Mouse (Mus musculus) layer of hippocampus, adult 9-10 months (tissue): ENCODE results near the gene Efcab11.

Experiments used
- DNase-seq: peaks from one replicate; pipeline ENCODE4 v3.0.0; 2022; ENCODE audit warnings: low spot score

The Efcab11 gene

DNA sequence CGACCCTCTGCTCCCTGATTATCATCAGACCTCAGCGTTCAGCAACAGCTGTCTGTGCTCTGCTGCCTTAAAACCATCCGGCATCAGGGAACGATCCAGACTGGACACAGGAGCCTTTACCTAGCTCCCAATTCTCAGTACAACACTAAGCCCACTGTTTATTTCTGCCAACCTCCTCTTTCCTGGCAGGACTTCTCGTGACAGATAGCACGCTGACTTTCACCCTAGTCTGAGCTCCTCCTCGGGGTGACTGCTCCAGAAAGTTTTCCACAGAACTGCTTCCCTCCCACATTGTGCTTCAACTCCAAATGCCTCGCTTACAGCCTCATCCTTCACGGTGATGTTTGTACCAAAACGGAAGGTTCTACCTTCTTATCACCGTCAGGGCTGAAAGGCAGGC is 131.3 kb downstream of the Efcab11 start:
- DNase-seq, result no peak

DNA sequence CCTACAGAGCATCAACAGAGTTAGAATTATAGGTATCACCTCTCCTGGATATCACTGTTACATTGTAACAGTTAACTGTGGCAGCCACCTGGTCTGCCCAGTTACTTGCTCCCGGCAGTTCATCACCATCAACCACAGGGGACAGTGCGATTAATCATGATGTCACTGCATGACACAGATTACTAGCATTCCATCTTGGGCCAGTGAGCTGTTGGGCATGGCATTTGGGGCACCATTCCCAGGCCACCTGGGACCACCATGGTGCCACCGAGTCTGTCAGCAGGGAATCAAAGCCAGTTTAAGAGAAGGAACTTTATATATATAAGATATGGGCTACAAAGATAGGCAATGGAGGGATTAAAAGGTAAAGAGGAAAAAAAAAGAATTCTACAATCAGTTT is 134.8 kb downstream of the Efcab11 start:
- no peak for DNase-seq

DNA sequence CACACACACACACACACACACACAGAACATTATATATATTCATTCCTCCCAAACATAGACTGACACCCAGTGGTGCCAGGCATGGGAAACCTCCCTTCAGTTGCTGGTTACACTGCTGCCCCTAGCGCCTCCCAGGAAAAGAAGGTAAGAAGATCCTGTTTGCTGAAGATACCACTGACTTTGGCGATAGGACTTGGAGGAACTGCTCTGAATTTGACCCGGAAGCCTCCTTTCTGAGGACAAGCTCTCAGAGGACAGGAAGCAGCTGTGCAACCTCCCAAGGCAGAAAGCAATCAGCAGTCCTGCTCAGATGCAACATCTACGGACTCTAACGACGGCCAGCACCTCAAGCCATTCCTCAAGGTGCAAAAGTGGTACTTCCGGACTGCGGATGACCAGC is 142.6 kb downstream of the Efcab11 start:
- no peak for DNase-seq

GRCm38 (mm10) chr12:99739211-99739610 is 145.0 kb downstream of the Efcab11 start:
- no peak for DNase-seq

- no peak for DNase-seq
Observed at GRCm38 (mm10) chr12:99738256-99738655, 146.0 kb downstream of the Efcab11 start.

- no peak for DNase-seq
Observed at GRCm38 (mm10) chr12:99736971-99737370, 147.3 kb downstream of the Efcab11 start.

DNA sequence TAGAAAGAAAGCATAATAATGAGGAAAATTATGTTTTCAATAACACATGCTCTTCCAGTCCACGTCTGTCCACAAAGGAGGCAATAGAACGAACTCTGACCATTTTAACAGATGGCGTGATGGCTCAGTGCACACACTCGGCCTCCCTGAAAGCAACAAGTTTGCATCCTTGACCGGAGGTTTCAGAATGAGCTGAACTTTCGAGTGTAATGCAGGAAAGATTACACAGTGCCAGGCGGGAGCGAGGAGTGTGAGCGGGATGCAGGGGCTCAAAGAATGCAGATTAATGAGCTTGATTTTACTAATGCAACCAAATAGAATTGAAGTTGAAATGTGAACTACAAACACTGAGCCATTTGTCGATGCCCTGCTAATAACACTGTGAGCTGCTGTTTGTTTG is 149.1 kb downstream of the Efcab11 start:
- no peak for DNase-seq

- no peak for DNase-seq
Observed at GRCm38 (mm10) chr12:99724206-99724605, 160.0 kb downstream of the Efcab11 start.

DNA sequence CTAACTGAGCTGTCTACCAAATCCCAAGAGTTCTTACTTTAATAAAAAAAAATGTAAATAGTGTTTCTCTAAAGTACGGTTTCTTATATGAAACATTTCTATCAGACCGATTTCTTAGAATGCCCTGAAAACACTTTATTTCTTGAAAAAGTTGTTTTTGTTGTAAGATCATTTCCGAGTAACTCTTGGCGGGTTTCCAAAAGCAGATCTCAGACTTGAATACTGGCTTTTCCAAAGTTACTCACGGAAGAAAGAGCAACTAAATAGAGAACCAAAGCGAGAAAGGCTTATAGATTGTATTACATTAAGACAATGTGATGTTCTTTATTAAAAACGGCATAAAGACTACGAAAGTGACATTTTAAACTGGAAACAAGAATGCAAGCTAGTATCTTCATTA is 160.4 kb downstream of the Efcab11 start:
- no peak for DNase-seq

GRCm38 (mm10) chr12:99721318-99721717 is 162.9 kb downstream of the Efcab11 start:
- DNase-seq, result no peak

- DNase-seq, result no peak
Observed at GRCm38 (mm10) chr12:99719777-99720176, 164.5 kb downstream of the Efcab11 start.

GRCm38 (mm10) chr12:99718161-99718560 is 166.1 kb downstream of the Efcab11 start:
- no peak for DNase-seq

DNA sequence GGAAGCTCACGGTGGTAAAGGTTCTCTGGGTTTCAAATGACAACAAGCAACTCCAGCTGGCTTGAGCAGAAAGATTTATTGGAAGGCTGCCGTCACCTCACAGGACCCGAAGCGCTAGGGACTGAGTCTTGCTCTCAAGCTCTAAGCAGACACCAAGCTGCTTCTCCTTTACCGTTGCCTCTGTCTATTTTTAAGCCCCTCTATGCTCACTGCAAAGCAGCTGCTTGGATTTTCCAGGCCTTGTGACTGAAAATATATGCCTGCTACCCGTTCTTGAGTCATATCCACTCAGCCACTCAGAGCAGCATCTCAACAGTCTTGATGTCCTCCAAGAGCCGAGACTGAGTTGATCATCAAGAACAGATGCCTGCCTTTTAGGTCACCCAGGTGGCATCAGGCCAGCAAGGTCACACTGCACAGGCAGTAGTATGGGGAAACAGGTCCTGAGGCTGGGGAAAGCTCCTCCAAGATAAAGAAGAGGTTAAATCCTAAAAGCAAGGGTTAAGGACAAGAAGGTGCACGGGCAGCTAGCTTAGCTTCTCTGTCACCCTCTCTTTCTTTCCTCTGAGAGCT is 168.1 kb downstream of the Efcab11 start:
- no peak for DNase-seq

DNA sequence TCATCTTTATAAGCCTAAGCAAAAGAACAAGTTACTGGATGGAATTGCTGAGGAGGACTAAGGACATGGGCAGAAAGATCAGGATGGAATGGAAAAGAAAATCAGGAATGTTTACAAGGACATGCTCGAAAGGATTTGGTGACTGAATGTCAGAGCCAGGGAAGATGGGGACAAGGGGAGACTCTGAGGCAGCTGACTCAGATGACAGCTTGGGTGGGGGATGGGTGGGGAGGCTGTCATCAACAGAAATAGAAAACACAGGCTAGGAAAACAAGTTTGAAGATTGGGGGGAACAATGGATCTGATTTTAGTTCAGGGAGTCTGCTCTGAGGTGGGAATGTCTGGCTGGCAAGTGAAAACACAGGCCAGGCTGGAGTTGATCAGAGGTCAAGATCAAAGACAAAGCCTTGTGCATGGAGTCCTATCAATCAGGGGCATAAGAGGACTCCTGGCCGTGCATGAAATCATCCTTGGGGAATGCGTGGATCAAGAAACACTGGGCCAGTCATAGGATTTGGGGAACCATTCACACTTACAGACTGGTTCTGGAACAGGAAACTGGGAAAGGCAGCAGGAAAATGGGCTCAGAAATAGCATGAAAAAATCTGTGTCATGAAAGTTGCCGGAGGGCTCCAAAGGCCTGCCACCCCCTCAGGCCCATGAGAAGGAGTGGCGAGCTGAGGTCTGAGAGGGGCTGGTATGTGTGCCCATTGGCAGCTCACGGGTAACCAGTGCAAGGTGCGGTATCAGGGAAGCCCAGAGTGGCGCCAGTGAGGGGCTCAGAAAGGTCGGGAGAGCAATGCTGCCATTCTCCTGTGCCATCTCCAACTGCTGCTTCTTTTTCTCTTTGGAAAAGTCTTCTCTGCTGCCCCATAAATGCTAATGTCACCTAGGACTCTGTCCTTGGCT is 168.9 kb downstream of the Efcab11 start:
- no peak for DNase-seq

GRCm38 (mm10) chr12:99712214-99712613 is 172.0 kb downstream of the Efcab11 start:
- no peak for DNase-seq

GRCm38 (mm10) chr12:99702248-99702647 is 182.0 kb downstream of the Efcab11 start:
- no peak for DNase-seq

DNA sequence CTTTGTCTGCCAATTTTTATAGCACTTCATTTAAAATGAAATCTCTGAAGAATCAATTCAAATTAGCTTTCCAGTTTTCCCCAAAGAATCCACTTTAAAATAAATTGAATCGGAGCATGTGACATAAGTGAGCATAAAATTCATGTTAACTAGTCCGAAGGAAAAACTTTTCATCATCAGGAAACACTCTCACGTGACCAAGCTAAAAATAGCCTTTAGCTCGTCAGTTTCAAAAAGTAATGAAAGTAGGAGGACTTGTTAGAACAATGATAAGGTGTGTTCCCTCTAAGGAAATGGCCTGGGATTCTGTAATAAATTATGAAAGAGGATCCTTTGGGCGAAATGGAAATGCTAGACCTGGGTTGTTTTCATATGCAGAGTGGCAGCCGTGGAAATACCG is 183.9 kb downstream of the Efcab11 start:
- DNase-seq, result no peak

DNA sequence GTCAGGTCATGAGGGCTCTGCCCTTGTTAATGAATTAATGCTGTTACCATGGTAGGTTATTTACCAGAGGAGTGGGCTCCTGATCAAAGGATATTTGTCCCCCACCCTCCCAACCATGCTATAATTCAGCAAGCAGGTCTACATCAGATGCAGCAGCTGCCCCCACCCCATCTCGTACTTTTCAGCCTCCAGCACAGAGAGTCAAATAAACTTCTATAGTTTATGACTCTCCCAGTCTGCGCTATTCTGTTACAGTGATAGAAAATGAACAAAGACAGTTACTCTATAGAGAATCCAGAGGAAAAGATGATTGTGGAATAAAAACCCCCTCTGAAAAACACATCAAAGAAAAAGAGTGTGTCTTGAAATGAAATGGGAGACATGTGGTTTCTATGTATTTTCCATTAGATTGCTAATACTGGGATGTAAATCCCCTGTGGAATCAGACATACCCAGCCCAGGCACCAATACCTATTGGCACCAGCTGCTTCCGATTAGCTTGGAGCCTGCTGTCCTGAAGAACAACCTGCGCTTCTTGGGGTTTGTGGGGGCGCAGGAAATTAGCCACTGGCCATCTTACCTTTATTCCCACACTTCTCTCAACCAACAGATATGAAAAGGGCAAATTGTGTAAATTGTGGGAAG is 184.7 kb downstream of the Efcab11 start:
- DNase-seq, result no peak

DNA sequence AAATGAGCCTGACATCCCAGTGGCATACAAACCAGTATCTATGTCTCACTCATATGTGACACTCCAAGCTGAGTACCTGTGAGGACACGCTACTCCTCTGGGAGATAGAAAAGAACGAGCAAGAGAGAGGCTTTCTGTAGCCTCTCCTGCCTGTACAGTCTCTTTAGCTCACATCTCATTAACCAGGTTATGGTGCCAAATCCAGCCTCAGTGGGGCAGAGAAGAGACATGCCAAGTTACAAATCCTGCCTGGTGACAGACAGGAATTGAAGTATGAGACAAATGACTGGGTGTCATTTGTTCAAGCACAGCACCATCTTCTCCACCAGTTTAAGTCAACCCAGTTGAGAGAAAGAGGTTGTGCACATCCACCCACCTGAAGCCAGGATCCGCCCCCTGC is 190.2 kb downstream of the Efcab11 start:
- DNase-seq, result no peak

DNA sequence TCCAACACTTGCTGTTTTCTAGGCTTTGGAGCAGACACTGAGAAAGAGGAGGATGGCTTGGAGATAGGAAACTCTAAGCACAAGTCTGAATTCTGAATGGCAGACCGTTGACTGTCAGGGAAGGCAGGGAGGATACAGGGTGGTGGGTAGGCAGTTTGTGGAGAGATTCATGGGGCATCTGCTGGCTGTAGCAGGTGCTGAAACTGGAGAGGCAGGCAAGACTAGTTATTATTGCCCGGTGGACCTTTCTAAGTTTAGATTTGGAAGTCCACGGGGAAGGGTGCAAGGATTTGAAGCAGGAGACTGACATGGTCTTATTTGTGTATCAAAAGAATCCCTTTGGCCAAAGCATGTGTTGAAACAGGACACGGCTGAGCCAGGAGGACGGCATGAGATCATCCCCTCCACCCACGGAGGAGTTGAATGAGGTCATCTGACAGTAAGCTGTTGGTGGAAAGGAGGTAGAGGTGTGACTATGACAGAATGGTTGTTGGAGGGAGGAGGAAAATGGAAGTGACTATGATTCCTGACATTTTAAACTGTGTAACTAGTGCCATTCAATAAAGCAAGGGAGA is 197.7 kb downstream of the Efcab11 start:
- DNase-seq, result no peak

DNA sequence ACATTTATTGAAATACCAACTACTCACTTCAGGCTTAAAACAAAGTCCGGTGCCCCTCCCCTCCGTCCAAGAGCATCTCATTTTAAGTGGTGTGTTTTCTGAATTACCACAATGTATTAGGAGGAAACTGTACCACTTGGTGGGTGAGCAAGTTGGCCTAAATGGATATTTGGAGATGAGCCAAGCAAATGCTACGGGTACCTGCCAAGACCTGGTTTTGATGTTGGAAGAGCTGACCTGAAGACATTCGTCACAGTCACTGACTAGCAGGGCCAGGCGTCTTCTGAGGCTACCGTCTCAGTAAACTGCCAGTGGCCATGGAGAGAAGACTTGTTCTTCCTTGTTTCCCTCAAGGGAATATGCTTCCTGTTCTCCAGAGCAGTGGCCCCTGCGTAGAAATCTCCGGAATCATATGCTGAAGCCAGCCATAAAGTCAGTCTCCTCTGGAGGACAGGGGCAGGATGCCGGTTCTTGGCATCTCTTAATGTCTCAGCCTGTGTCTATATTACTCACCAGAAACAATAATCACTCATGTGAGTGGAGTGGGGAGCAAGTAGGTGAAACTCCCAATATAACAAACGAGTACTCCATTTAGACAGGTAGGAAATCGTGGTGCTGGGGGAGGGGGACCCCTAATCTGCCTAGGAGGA is 198.7 kb downstream of the Efcab11 start:
- DNase-seq, result no peak

DNA sequence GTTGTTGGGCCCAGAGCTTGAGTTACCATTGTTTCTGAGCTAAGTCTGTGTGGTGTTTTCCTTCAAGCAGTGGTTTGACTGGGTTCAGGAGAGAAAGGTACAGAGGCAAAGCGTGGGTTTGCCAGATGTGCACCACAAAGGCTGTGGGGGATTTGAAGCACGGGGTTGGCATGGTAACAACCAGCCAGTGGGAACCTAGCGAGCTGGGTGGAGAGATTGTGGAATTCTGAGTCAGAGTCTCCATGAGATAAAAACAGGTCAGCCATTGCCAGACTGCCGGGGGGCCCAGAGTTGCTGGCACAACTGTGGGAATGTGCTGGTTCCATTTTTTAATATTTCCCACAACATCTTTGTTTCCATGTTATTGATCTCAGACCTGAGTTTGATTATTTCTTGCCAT is 202.6 kb downstream of the Efcab11 start:
- DNase-seq, result no peak

DNA sequence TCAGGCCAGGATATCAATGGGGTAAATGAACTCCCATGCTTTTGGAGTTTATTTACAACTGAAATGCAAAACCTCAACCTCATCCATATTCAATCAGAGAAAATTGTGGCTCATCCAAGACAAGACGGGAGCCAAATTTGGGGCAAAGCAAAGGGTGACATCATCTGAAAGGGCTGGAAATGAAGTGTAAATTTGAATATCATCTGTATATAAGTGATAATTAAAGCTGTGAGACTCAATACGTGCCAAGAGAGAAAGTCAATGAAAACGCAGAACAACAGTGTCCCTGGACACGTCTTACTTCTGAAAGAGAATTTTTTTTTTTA is 212.4 kb downstream of the Efcab11 start:
- no peak for DNase-seq
